Mouse (Mus musculus) E14TG2a.4 (cell line): ENCODE data around the gene Zfp3.

ENCODE experiments used
- H3K27me3 ChIP-seq: 2 replicates; pipeline ENCODE4 v1.6.1; 2014; ENCODE audit warnings: low read length, control low read depth; ENCODE audit not compliant: insufficient read depth
- H3K36me3 ChIP-seq: 2 replicates; pipeline ENCODE4 v1.6.1; 2014; ENCODE audit warnings: low read length, control low read depth; ENCODE audit not compliant: insufficient read depth
- H3K4me1 ChIP-seq: replicated peaks from 2 replicates; pipeline ENCODE4 v1.6.1; 2014; ENCODE audit warnings: low read depth, low read length, control low read depth
- H3K4me3 ChIP-seq: replicated peaks from 2 replicates; pipeline ENCODE4 v1.5.1; 2014; ENCODE audit warnings: mild to moderate bottlenecking, low read length
- H3K9me3 ChIP-seq: 2 replicates; pipeline ENCODE4 v1.6.1; 2014; ENCODE audit warnings: low read length, control low read depth
- CTCF ChIP-seq: conservative IDR thresholded peaks from 2 replicates; pipeline ENCODE4 v1.5.1; 2014; ENCODE audit warnings: low read length
- NANOG ChIP-seq: IDR thresholded peaks from 2 replicates; pipeline ENCODE4 v1.6.1; 2014; ENCODE audit warnings: borderline replicate concordance, low read length, mixed read lengths
- POU5F1 ChIP-seq: IDR thresholded peaks from 2 replicates; pipeline ENCODE4 v1.6.1; 2014; ENCODE audit warnings: low read length, borderline replicate concordance

Zfp3 gene

GRCm38 (mm10) chr11:70731178-70731577 is 32.8 kb upstream of the Zfp3 start:
- H3K9me3 ChIP-seq = no peaks in the 10 kb centered on the region
- TF ChIP-seq NANOG (no peak), CTCF (no peak), POU5F1 (no peak)
- no peak overlapping the region for H3K4me3 ChIP-seq
- peaks cover 25% of the 10 kb centered on the region for H3K36me3 ChIP-seq
- peaks cover 8% of the 10 kb centered on the region; the same call in 1 of the 2 replicates for H3K4me1 ChIP-seq
- H3K27me3 ChIP-seq = peaks cover under 1% of the 10 kb centered on the region; the same call in 1 of the 2 replicates

GRCm38 (mm10) chr11:70733256-70733655 is 30.8 kb upstream of the Zfp3 start:
- TF ChIP-seq NANOG (no peak), POU5F1 (no peak), CTCF (no peak)
- H3K4me3 ChIP-seq = no peak overlapping the region
- H3K4me1 ChIP-seq = peaks cover 3% of the 10 kb centered on the region; the same call in 1 of the 2 replicates
- peaks cover 3% of the 10 kb centered on the region; the same call in 1 of the 2 replicates for H3K27me3 ChIP-seq
- no peaks in the 10 kb centered on the region for H3K9me3 ChIP-seq
- peaks cover 4% of the 10 kb centered on the region; the same call in 1 of the 2 replicates for H3K36me3 ChIP-seq

- Histone ChIP-seq H3K27me3 (peaks cover 10% of the 10 kb centered on the region; the same call in 1 of the 2 replicates), H3K4me3 (no peak overlapping the region), H3K4me1 (peaks cover 6% of the 10 kb centered on the region; the same call in 1 of the 2 replicates), H3K9me3 (no peaks in the 10 kb centered on the region), H3K36me3 (no peaks in the 10 kb centered on the region)
- no peak for TF ChIP-seq CTCF
Measured at GRCm38 (mm10) chr11:70737749-70738148, 26.3 kb upstream of the Zfp3 start.

- no peak overlapping the region for H3K4me3 ChIP-seq
- H3K4me1 ChIP-seq = peaks cover 18% of the 10 kb centered on the region
- TF ChIP-seq POU5F1 (no peak), CTCF (no peak), NANOG (no peak)
Measured at GRCm38 (mm10) chr11:70741603-70742002, 22.4 kb upstream of the Zfp3 start.

GRCm38 (mm10) chr11:70742117-70742516 is 21.9 kb upstream of the Zfp3 start:
- Histone ChIP-seq H3K9me3 (no peaks in the 10 kb centered on the region), H3K4me3 (no peak overlapping the region), H3K27me3 (peaks cover 7% of the 10 kb centered on the region; the same call in 1 of the 2 replicates), H3K4me1 (peaks cover 18% of the 10 kb centered on the region), H3K36me3 (no peaks in the 10 kb centered on the region)
- TF ChIP-seq NANOG (no peak), CTCF (no peak), POU5F1 (no peak)

More at GRCm38 (mm10) chr11:70741603-70742002, 22.4 kb upstream of the Zfp3 start:
- Histone ChIP-seq H3K27me3 (peaks cover 7% of the 10 kb centered on the region; the same call in 1 of the 2 replicates), H3K9me3 (no peaks in the 10 kb centered on the region), H3K36me3 (no peaks in the 10 kb centered on the region)

- TF ChIP-seq POU5F1 (no peak), NANOG (no peak), CTCF (no peak)
- H3K4me1 ChIP-seq = peaks cover 18% of the 10 kb centered on the region
- H3K4me3 ChIP-seq = no peak overlapping the region
- H3K36me3 ChIP-seq = no peaks in the 10 kb centered on the region
- no peaks in the 10 kb centered on the region for H3K9me3 ChIP-seq
- H3K27me3 ChIP-seq = peaks cover 7% of the 10 kb centered on the region; the same call in 1 of the 2 replicates
Measured at GRCm38 (mm10) chr11:70742581-70743459, 21.2 kb upstream of the Zfp3 start.

GRCm38 (mm10) chr11:70745636-70746035 is 18.4 kb upstream of the Zfp3 start:
- H3K27me3 ChIP-seq = no peaks in the 10 kb centered on the region
- no peak overlapping the region for H3K4me3 ChIP-seq
- H3K9me3 ChIP-seq = peaks cover 8% of the 10 kb centered on the region
- no peaks in the 10 kb centered on the region for H3K36me3 ChIP-seq
- TF ChIP-seq CTCF = no peak
- TF ChIP-seq POU5F1 = no peak
- no peak for TF ChIP-seq NANOG
- H3K4me1 ChIP-seq = peaks cover 12% of the 10 kb centered on the region

GRCm38 (mm10) chr11:70747876-70748545 is 16.0 kb upstream of the Zfp3 start:
- Histone ChIP-seq H3K4me1 (peaks cover 12% of the 10 kb centered on the region), H3K9me3 (peaks cover 8% of the 10 kb centered on the region), H3K27me3 (peaks cover 4% of the 10 kb centered on the region; the same call in 1 of the 2 replicates), H3K4me3 (no peak overlapping the region), H3K36me3 (no peaks in the 10 kb centered on the region)
- TF ChIP-seq POU5F1 (no peak), NANOG (no peak), CTCF (no peak)
